Mouse (Mus musculus) forebrain, embryonic 15.5 days (tissue): ENCODE measurements around the gene Mettl17. TPM values are rescaled to one million over a fixed set of nuclear protein-coding genes. Genes with fewer than 3 reads are reported as not detected.
A peak's percentile ranks its signal among the peaks of the same experiment; 100 is the strongest.

Source experiments
- ATAC-seq: fragments of 200-750 bp; cut with Nextera tagmentation; replicated peaks from 2 replicates; pipeline ENCODE4 v1.8.0; 2017; ENCODE audit warnings: mild to moderate bottlenecking, moderate TSS enrichment, moderate library complexity
- H3K27ac ChIP-seq: fragments of 300-500 bp; sonication (generic); replicated peaks from 2 replicates; pipeline ENCODE4 v1.5.1; 2015; ENCODE audit warnings: mild to moderate bottlenecking, inconsistent platforms
- H3K27me3 ChIP-seq: fragments of 300-500 bp; sonication (generic); 2 replicates; pipeline ENCODE4 v1.6.1; 2015; ENCODE audit warnings: inconsistent platforms
- H3K36me3 ChIP-seq: fragments of 300-500 bp; sonication (generic); 2 replicates; pipeline ENCODE4 v1.6.1; 2015; ENCODE audit warnings: mild to moderate bottlenecking, inconsistent platforms
- H3K4me1 ChIP-seq: fragments of 300-500 bp; sonication (generic); 2 replicates; pipeline ENCODE4 v1.6.1; 2015; ENCODE audit warnings: inconsistent platforms
- H3K4me2 ChIP-seq: fragments of 300-500 bp; sonication (generic); replicated peaks from 2 replicates; pipeline ENCODE4 v1.6.1; 2015; ENCODE audit warnings: mild to moderate bottlenecking, inconsistent platforms
- H3K4me3 ChIP-seq: fragments of 300-500 bp; sonication (generic); 2 replicates; pipeline ENCODE4 v1.5.1; 2015; ENCODE audit warnings: mild to moderate bottlenecking, inconsistent platforms
- H3K9ac ChIP-seq: fragments of 300-500 bp; sonication (generic); replicated peaks from 2 replicates; pipeline ENCODE4 v1.6.1; 2015; ENCODE audit warnings: mild to moderate bottlenecking, inconsistent platforms
- H3K9me3 ChIP-seq: fragments of 300-500 bp; sonication (generic); 2 replicates; pipeline ENCODE4 v1.6.1; 2016; ENCODE audit warnings: inconsistent platforms
- WGBS: fragments of 180-500 bp; shearing (Covaris S2); methylation state at CpG from one replicate; pipeline ENCODE4 v1.1.7; 2015; ENCODE audit warnings: mixed read lengths; 5-methylcytosine and 5-hydroxymethylcytosine counted together
- polyA plus RNA-seq: library from polyadenylated mRNA; unstranded; fragments of >200 nt; fragmentation: Nextera tagmentation; extraction: Ambion mirVana; gene quantifications from 2 replicates; pipeline ENCODE4 v1.2.1, GENCODE M21; 2015

The Mettl17 gene
- polyA plus RNA-seq, 1 experiment from 2014 or later = 85.7 TPM

GRCm38 (mm10) chr14:51902806-51903710 lies 18.4 kb downstream of the Mettl17 start:
- H3K27me3 ChIP-seq = no peaks in the 10 kb centered on the region
- peak; percentile 45 for ATAC-seq
- 55% methylated on average over 9 of the region's 9 CpGs for WGBS
- H3K9ac ChIP-seq = no peak overlapping the region
- H3K4me3 ChIP-seq = no peak overlapping the region
- no peaks in the 10 kb centered on the region for H3K9me3 ChIP-seq
- 0 out of 2 replicates have a peak, but pooled peaks cover 2% of the 10 kb centered on the region for H3K4me1 ChIP-seq
- no peak overlapping the region for H3K27ac ChIP-seq
- no peaks in the 10 kb centered on the region for H3K36me3 ChIP-seq
- no peak overlapping the region for H3K4me2 ChIP-seq

DNA sequence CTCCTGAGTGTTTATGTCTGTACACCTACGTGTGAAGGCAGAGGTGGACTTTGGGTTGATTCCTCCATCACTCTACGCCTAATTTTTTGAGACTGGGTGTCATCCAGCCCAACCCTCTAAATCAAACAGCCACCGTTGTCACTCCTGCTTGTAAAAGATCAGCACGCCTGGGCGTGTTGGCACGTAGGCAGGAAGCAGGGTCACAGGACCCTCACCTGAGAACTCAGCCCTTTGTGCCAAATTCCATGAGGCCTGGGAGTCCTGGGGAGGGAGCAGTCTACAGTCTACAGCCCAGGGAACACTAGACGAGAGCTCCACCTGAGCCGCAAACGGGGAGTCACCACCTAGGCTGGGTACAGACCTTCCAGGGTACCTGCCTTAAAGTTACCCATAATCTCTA lies 19.1 kb downstream of the Mettl17 start:
- 93% methylated on average over 9 of the region's 9 CpGs for WGBS
- no peak overlapping the region for H3K4me2 ChIP-seq
- H3K27ac ChIP-seq = no peak overlapping the region
- no peaks in the 10 kb centered on the region for H3K36me3 ChIP-seq
- ATAC-seq = peak; percentile 41; the same call in 1 of the 2 replicates
- H3K9ac ChIP-seq = no peak overlapping the region
- H3K27me3 ChIP-seq = no peaks in the 10 kb centered on the region
- H3K9me3 ChIP-seq = no peaks in the 10 kb centered on the region
- 0 out of 2 replicates have a peak, but pooled peaks cover 2% of the 10 kb centered on the region for H3K4me1 ChIP-seq
- no peak overlapping the region for H3K4me3 ChIP-seq

DNA sequence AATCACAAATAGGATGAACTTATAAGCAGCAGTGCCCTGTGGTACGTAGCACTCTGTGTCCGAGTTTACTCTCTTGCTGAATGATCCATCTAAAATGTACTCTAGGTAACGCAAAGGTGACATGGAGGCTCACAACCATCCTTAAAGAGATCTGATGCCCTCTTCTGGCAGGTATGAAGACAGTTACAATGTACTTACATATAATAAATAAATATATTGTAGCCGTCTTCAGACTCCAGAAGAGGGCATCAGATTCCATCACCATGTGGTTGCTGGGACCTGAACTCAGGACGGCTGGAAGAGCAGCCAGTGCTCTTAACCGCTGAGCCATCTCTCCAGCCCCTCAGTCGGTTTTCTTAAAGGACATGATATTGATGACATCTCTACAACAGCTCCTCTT lies 20.1 kb downstream of the Mettl17 start:
- H3K4me1 ChIP-seq = 0 out of 2 replicates have a peak, but pooled peaks cover 2% of the 10 kb centered on the region

DNA sequence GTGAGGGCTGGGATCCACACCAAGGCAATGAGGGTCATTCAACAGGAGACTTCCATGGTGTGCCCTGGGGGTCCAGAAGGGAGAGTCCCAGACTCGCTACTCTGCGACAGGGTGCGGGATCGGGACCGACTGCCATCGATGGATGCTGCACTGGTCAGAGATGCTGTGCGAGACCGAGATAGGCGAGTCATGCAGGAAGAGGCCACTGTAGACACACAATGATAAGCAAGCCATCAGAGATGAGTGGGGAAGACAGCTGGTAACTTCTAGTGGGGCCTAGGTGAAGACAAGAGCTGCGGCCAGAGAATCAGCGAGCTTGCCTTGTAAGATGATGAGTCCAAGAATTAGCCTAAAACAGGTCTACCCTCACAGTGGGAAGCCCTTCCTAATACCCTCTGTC lies 21.5 kb downstream of the Mettl17 start:
- 94% methylated on average over 11 of the region's 11 CpGs for WGBS
- no peaks in the 10 kb centered on the region for H3K9me3 ChIP-seq

More for the DNA sequence above, 20.1 kb downstream of the Mettl17 start:
- no peak overlapping the region for H3K4me2 ChIP-seq
- 0 out of 2 replicates have a peak, but pooled peaks have one; percentile 18 for ATAC-seq
- H3K9ac ChIP-seq = no peak overlapping the region
- no peak overlapping the region for H3K27ac ChIP-seq
- H3K9me3 ChIP-seq = no peaks in the 10 kb centered on the region
- 70% methylated on average over 7 of the region's 7 CpGs for WGBS
- H3K4me3 ChIP-seq = no peak overlapping the region
- no peaks in the 10 kb centered on the region for H3K27me3 ChIP-seq
- no peaks in the 10 kb centered on the region for H3K36me3 ChIP-seq

DNA sequence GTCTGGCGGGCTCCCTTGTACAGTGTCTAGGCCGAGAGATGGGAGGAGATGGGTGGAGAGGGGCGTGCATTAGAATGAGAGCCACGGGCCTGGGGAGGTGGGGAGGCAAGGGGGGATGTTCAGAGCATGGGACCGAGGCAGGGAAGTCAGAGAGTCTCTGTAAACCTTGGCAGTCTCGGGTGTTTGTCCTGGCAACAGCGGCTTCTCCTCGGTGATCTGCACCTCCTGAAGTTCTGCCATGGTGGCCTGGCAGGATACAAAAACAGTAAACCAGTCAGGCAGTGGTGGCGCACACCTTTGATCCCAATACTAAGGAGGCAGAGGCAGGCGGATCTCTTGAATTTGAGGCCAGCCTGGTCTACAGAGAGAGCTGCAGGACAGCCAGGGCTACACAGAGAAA lies 26.7 kb downstream of the Mettl17 start:
- H3K9ac ChIP-seq = no peak overlapping the region
- H3K27me3 ChIP-seq = no peaks in the 10 kb centered on the region
- H3K9me3 ChIP-seq = no peaks in the 10 kb centered on the region
- no peaks in the 10 kb centered on the region for H3K36me3 ChIP-seq
- no peak overlapping the region for H3K27ac ChIP-seq
- H3K4me3 ChIP-seq = no peak overlapping the region
- ATAC-seq = no peak
- no peak overlapping the region for H3K4me2 ChIP-seq
- H3K4me1 ChIP-seq = peaks cover 22% of the 10 kb centered on the region
- 83% methylated on average over 10 of the region's 10 CpGs for WGBS

More for the DNA sequence above, 21.5 kb downstream of the Mettl17 start:
- Histone ChIP-seq H3K27ac (no peak overlapping the region), H3K27me3 (no peaks in the 10 kb centered on the region), H3K4me2 (no peak overlapping the region), H3K36me3 (no peaks in the 10 kb centered on the region), H3K9ac (no peak overlapping the region), H3K4me1 (0 out of 2 replicates have a peak, but pooled peaks cover 2% of the 10 kb centered on the region), H3K4me3 (no peak overlapping the region)
- ATAC-seq = no peak

- WGBS = 9% methylated on average over 14 of the region's 14 CpGs
- Histone ChIP-seq H3K4me3 (peak overlapping the region; percentile 54), H3K9ac (peak overlapping the region; percentile 71), H3K4me1 (peaks cover 22% of the 10 kb centered on the region), H3K27me3 (no peaks in the 10 kb centered on the region), H3K36me3 (no peaks in the 10 kb centered on the region), H3K27ac (peak overlapping the region; percentile 90), H3K9me3 (no peaks in the 10 kb centered on the region), H3K4me2 (peak overlapping the region; percentile 96)
- ATAC-seq = peak; percentile 42
These were observed 27.9 kb downstream of the Mettl17 start for GRCm38 (mm10) chr14:51912391-51913061.

GRCm38 (mm10) chr14:51913062-51913959 lies 28.7 kb downstream of the Mettl17 start:
- Histone ChIP-seq H3K9ac (peak overlapping the region; percentile 71), H3K36me3 (no peaks in the 10 kb centered on the region), H3K9me3 (no peaks in the 10 kb centered on the region), H3K27me3 (no peaks in the 10 kb centered on the region), H3K27ac (peak overlapping the region; percentile 90), H3K4me3 (peak overlapping the region; percentile 54), H3K4me2 (peak overlapping the region; percentile 96), H3K4me1 (peaks cover 22% of the 10 kb centered on the region)
- peak; percentile 81 for ATAC-seq
- under 1% methylated on average over 58 of the region's 58 CpGs for WGBS

DNA sequence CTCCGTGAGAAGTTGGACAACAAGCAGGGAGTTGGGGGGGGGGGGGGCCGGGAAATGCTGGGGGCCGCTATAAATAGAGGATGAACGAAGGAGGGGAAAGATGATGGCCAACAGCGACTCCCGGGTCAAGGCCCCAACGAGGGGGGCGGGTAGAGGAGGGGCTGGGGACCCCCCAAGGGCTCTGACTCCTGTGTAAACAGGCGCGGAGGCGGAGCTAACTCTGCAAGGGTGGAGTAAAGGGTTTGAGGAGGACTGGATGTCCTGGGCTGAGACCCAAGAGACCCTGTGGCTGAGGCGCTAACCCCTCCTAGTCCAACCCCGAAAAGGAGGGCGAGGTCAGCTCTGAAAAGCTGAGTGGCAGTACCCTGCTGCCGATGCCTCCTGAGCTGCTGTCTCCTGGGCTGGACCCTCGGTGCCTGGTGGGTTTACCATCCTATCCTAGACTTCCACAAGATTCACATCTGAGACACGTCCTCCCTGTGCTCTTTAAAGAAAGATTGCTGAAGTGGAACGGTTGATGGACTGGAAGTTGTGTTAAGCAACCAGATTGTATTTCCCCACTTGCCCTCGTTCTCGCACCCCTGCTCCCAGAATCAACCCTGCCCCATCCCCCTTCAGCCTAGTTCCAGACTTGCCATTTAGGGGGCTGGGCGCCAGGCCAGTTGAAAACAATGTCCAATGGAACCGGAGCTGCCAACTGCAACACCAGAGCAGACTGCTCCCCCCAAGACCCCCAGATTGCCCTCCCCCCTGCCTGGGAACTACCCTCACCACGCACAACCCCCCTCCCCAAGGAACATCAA lies 29.5 kb downstream of the Mettl17 start, which contains the start of gene Ndrg2:
Gene Ndrg2, minus strand, starts transcription at position 199 of the 803 bp plus-strand sequence.
- H3K27ac ChIP-seq = peak within 1 kb of the TSS; percentile 90
- no peaks in the 10 kb centered on the region for H3K9me3 ChIP-seq
- no peaks in the 10 kb centered on the region for H3K27me3 ChIP-seq
- peak; percentile 72 for ATAC-seq
- H3K4me1 ChIP-seq = peaks cover 22% of the 10 kb centered on the region
- H3K9ac ChIP-seq = peak within 1 kb of the TSS; percentile 71
- H3K4me3 ChIP-seq = peak within 1 kb of the TSS; percentile 54
- H3K36me3 ChIP-seq = no peaks in the 10 kb centered on the region
- peak within 1 kb of the TSS; percentile 96 for H3K4me2 ChIP-seq
- WGBS = 2% methylated on average over 21 of the region's 23 CpGs

DNA sequence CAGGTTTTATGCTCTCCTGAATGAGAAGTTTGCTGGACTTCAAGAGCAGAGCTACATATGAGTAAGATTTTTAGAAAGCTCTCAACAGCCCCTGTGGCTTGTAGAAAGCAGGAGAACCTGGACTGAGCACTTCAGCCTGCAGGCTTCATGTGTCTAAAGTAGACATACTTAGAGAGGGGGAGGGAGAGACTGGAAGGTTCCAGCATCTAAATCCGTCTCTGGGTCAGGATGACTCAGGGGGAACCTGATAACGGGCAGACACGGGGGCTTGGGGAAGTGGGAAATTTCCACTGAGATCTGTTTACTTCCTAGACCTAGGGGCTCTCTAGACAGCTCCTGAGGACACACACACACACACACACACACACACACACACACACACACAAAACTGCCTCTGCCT lies 30.4 kb downstream of the Mettl17 start:
- H3K4me1 ChIP-seq = peaks cover 22% of the 10 kb centered on the region
- H3K9ac ChIP-seq = no peak overlapping the region
- H3K27me3 ChIP-seq = no peaks in the 10 kb centered on the region
- no peak overlapping the region for H3K4me3 ChIP-seq
- H3K9me3 ChIP-seq = no peaks in the 10 kb centered on the region
- no peaks in the 10 kb centered on the region for H3K36me3 ChIP-seq
- peak overlapping the region; percentile 90 for H3K27ac ChIP-seq
- no peak for ATAC-seq
- no peak overlapping the region for H3K4me2 ChIP-seq
- WGBS = 20% methylated on average over 3 of the region's 3 CpGs

- no peaks in the 10 kb centered on the region for H3K36me3 ChIP-seq
- H3K4me2 ChIP-seq = no peak overlapping the region
- H3K9me3 ChIP-seq = no peaks in the 10 kb centered on the region
- ATAC-seq = no peak
- no peaks in the 10 kb centered on the region for H3K27me3 ChIP-seq
- no peak overlapping the region for H3K27ac ChIP-seq
- WGBS = 92% methylated on average over 4 of the region's 4 CpGs
- peaks cover 22% of the 10 kb centered on the region for H3K4me1 ChIP-seq
- no peak overlapping the region for H3K4me3 ChIP-seq
- H3K9ac ChIP-seq = no peak overlapping the region
These were observed 31.9 kb downstream of the Mettl17 start for GRCm38 (mm10) chr14:51916539-51916938.

DNA sequence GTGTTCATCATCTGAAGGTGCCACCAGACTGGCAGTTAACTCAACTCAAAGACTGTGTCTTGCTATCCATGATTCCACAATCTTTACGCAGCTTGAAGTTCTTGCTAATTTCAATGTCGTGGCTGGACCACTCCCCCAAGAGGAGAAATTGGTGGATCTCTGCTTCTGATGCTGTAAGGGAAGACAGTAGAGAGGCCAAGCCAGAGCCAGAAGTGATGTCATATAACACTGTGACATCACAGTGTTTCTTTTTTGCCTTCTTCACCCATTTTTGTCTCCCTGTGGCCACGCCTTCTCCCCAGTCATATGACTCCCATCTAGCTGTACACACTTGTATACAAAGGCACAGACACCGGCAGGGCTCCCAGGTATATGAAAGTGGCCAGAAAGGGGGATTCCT lies 33.5 kb downstream of the Mettl17 start, which contains the start of gene Tppp2:
Gene Tppp2, plus strand, starts transcription at position 301 of the 400 bp plus-strand sequence.
- Histone ChIP-seq H3K27me3 (no peaks in the 10 kb centered on the region), H3K27ac (no peak within 1 kb of the TSS), H3K9ac (no peak within 1 kb of the TSS), H3K36me3 (no peaks in the 10 kb centered on the region), H3K4me1 (peaks cover 23% of the 10 kb centered on the region), H3K9me3 (no peaks in the 10 kb centered on the region), H3K4me3 (no peak within 1 kb of the TSS), H3K4me2 (no peak within 1 kb of the TSS)
- ATAC-seq = no peak
- 96% methylated on average over 4 of the region's 4 CpGs for WGBS
